Mouse (Mus musculus): ENCODE measurements at regions not wholly inside any gene's neighbourhood (a gene's known extent, or its start where the extent isn't known, plus 50 kb on each side); places are given as distances from the start of the nearest gene placed in this dataset.
"Not testable (repeated sequence)": the region's sequence is repeated elsewhere in the genome, so short reads cannot be mapped to it uniquely, and the experiment has no call there.

DNA sequence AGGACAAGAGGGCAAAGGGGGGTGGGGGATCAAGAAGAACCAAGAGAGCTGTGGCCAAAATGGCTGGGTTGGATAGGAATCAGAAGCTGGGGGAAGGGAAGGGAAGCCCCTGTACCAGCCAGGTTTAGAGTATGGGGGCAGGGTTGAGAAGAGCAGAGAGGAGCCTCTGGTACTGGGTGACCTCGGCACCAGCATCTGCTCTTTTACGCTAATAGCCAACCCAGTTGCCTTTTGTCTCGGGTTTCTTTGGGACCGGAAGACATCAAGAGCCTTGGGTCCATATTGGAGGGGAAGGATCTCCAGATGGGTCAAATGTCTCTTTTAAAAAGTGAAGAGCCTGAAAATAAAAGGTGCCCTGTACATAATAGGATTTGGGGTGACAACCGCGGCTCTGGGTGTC, 493.0 kb upstream of the Gulo start:
- H3K9ac ChIP-seq (ENCODE audit: low read depth, low read length): no peak overlapping the region
- intact Hi-C loops (cut with DNase I): no loop called here
- H3K4me3 ChIP-seq: no peak overlapping the region
- no peaks in the 10 kb centered on the region for H3K4me1 ChIP-seq (ENCODE audit: control insufficient read depth, insufficient read depth, low read length)
- 86% methylated on average over 6 of the region's 6 CpGs for WGBS
- H3K27ac ChIP-seq: no peak overlapping the region
- no peak for DNase-seq
- H3K36me3 ChIP-seq (ENCODE audit: control insufficient read depth, insufficient read depth, low read length): no peaks in the 10 kb centered on the region
- no peaks in the 10 kb centered on the region for H3K79me2 ChIP-seq (replicated peaks; ENCODE audit: control insufficient read depth, insufficient read depth, low read length)
- no peak for TF ChIP-seq CTCF (IDR thresholded peaks at IDR 0.05)
- no peak for TF ChIP-seq EP300 (IDR thresholded peaks at IDR 0.05; ENCODE audit: insufficient read depth, low read depth, low read length)
- TF ChIP-seq POLR2A (IDR thresholded peaks at IDR 0.05; ENCODE audit: insufficient read depth, low read depth, low read length): no peak
- no peaks in the 10 kb centered on the region for H3K27me3 ChIP-seq (ENCODE audit: control insufficient read depth, insufficient read depth, low read length)

DNA sequence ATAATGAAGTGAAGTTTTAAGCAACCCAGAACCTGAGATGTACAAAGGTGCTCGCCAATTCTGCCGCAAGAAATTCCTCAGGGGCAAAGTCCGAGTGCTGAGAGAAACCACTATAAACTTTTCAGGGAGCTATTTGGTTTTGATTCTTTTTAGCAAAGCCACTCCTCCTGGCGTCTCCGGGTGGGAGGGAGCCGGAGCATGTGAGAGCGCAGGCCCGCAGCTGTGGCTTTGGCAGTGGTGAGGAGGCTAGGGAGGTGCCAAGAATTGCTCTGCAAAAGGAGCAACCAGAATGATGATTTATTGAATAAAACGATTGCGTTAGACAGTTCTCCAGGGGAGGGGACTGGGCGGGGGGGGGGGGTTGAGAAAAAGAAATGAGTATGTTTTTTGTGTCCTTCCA, 490.9 kb upstream of the Gulo start:
- DNase-seq: peak; percentile 72 to 80
- Histone ChIP-seq H3K9ac (ENCODE audit: low read depth, low read length) (no peak overlapping the region), H3K4me3 (no peak overlapping the region), H3K36me3 (ENCODE audit: control insufficient read depth, insufficient read depth, low read length) (no peaks in the 10 kb centered on the region), H3K4me1 (ENCODE audit: control insufficient read depth, insufficient read depth, low read length) (no peaks in the 10 kb centered on the region), H3K27ac (no peak overlapping the region), H3K27me3 (ENCODE audit: control insufficient read depth, insufficient read depth, low read length) (no peaks in the 10 kb centered on the region), H3K79me2 (replicated peaks; ENCODE audit: control insufficient read depth, insufficient read depth, low read length) (no peaks in the 10 kb centered on the region)
- WGBS: 33% methylated on average over 11 of the region's 11 CpGs
- TF ChIP-seq CTCF (IDR thresholded peaks at IDR 0.05) (no peak), POLR2A (IDR thresholded peaks at IDR 0.05; ENCODE audit: insufficient read depth, low read depth, low read length) (no peak), EP300 (IDR thresholded peaks at IDR 0.05; ENCODE audit: insufficient read depth, low read depth, low read length) (no peak)
- intact Hi-C loops (cut with DNase I): no loop called here

DNA sequence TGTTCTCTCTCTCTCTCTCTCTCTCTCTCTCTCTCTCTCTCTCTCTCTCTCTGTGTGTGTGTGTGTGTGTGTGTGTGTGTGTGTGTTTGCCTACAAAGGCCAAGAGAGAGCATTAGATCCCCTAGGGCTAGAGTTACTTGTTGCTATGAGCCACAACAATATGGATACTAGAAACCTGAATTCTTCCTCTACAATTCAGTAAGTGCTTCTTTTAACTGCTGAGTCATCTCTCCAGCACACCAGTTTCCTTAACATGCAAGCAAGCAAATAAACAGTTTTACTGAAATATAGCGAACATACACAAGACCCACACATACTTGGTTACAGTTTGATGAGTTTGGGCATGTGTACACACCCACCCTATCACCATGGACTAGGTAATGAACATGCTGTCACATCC, 486.1 kb upstream of the Gulo start:
- no peaks in the 10 kb centered on the region for H3K27me3 ChIP-seq (ENCODE audit: control insufficient read depth, insufficient read depth, low read length)
- 73% methylated on average over 1 of the region's 1 CpGs for WGBS
- no peaks in the 10 kb centered on the region for H3K4me1 ChIP-seq (ENCODE audit: control insufficient read depth, insufficient read depth, low read length)
- no peak overlapping the region for H3K27ac ChIP-seq
- no peak overlapping the region for H3K4me3 ChIP-seq
- H3K9ac ChIP-seq (ENCODE audit: low read depth, low read length): no peak overlapping the region
- no peaks in the 10 kb centered on the region for H3K36me3 ChIP-seq (ENCODE audit: control insufficient read depth, insufficient read depth, low read length)
- no peak for TF ChIP-seq CTCF (IDR thresholded peaks at IDR 0.05)
- TF ChIP-seq EP300 (IDR thresholded peaks at IDR 0.05; ENCODE audit: insufficient read depth, low read depth, low read length): no peak
- TF ChIP-seq POLR2A (IDR thresholded peaks at IDR 0.05; ENCODE audit: insufficient read depth, low read depth, low read length): no peak
- no peak for DNase-seq
- intact Hi-C loops (cut with DNase I): no loop called here
- no peaks in the 10 kb centered on the region for H3K79me2 ChIP-seq (replicated peaks; ENCODE audit: control insufficient read depth, insufficient read depth, low read length)

DNA sequence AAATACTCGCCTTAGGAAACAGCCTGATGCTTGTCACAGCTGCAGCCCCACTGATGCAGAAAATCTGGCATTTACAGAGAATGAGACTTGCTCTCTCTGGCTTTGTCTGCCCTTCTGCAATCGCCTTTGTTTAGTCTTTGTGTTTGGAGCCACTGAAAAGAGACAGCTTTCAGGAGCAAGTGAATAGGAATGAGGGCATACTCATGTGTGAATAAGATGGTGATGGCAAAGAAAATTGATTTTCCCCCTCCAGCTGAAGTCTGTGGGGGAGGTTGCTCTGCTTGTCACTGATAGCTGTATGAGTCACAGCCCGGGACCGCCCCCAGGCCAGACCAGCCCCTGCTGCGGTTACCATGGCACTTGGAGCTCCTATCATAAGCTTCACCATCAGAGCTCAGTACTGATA, 485.5 kb upstream of the Gulo start:
- intact Hi-C loops (cut with DNase I): no loop called here
- Histone ChIP-seq H3K27me3 (ENCODE audit: control insufficient read depth, insufficient read depth, low read length) (no peaks in the 10 kb centered on the region), H3K79me2 (replicated peaks; ENCODE audit: control insufficient read depth, insufficient read depth, low read length) (no peaks in the 10 kb centered on the region), H3K9ac (ENCODE audit: low read depth, low read length) (no peak overlapping the region), H3K27ac (no peak overlapping the region), H3K4me3 (no peak overlapping the region), H3K36me3 (ENCODE audit: control insufficient read depth, insufficient read depth, low read length) (no peaks in the 10 kb centered on the region), H3K4me1 (ENCODE audit: control insufficient read depth, insufficient read depth, low read length) (no peaks in the 10 kb centered on the region)
- WGBS: 23% methylated on average over 5 of the region's 5 CpGs
- TF ChIP-seq CTCF (IDR thresholded peaks at IDR 0.05) (no peak), POLR2A (IDR thresholded peaks at IDR 0.05; ENCODE audit: insufficient read depth, low read depth, low read length) (no peak), EP300 (IDR thresholded peaks at IDR 0.05; ENCODE audit: insufficient read depth, low read depth, low read length) (no peak)
- peak; percentile 58 to 59 for DNase-seq

DNA sequence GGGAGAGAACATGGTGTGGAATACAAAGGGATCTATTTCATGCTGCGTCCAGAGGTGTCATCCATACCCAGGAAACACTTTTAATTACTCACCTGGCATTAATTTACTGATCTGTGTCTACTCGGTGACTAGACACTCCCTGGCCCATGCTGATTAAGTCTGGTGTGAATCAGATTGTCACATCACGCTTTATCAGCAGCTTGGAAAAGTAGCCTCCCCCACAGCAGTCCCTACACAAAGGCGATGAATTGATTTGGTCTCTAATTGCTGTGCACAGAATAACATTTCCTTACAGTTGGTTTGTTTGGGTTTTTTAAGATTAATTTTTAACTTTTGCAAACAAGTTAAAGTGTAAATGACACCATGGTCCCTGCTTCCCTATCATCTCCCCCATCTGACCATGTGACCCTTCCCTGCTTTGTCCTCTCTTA, 484.7 kb upstream of the Gulo start:
- 68% methylated on average over 4 of the region's 4 CpGs for WGBS
- no peak for DNase-seq
- Histone ChIP-seq H3K4me3 (no peak overlapping the region), H3K9ac (ENCODE audit: low read depth, low read length) (no peak overlapping the region), H3K27me3 (ENCODE audit: control insufficient read depth, insufficient read depth, low read length) (0 out of 2 replicates have a peak, but pooled peaks cover 2% of the 10 kb centered on the region), H3K27ac (no peak overlapping the region), H3K36me3 (ENCODE audit: control insufficient read depth, insufficient read depth, low read length) (no peaks in the 10 kb centered on the region), H3K4me1 (ENCODE audit: control insufficient read depth, insufficient read depth, low read length) (no peaks in the 10 kb centered on the region), H3K79me2 (replicated peaks; ENCODE audit: control insufficient read depth, insufficient read depth, low read length) (no peaks in the 10 kb centered on the region)
- TF ChIP-seq EP300 (IDR thresholded peaks at IDR 0.05; ENCODE audit: insufficient read depth, low read depth, low read length) (no peak), CTCF (IDR thresholded peaks at IDR 0.05) (no peak), POLR2A (IDR thresholded peaks at IDR 0.05; ENCODE audit: insufficient read depth, low read depth, low read length) (no peak)
- intact Hi-C loops (cut with DNase I): no loop called here

DNA sequence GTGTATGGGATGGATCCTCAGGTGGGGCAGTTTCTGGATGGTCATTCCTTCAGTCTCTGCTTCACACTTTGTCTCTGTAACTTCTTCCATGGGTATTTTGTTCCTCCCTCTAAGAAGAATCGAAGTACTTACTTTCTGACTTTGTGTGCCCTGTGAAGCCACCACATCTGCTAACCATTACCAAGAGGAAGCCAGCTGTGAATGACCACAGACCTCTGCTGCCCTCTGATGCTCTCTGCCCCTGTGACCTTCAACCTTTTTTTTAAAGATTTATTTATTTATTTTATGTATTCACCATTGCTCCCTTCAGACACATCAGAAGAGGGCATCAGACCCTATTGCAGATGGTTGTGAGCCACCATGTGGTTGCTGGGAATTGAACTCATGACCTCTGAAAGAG, 475.7 kb upstream of the Gulo start:
- WGBS: 84% methylated on average over 1 of the region's 1 CpGs
- intact Hi-C loops (cut with DNase I); H3K36me3 ChIP-seq (ENCODE audit: control insufficient read depth, insufficient read depth, low read length); H3K9ac ChIP-seq (ENCODE audit: low read depth, low read length); H3K79me2 ChIP-seq (replicated peaks; ENCODE audit: control insufficient read depth, insufficient read depth, low read length); H3K27me3 ChIP-seq (ENCODE audit: control insufficient read depth, insufficient read depth, low read length); H3K4me1 ChIP-seq (ENCODE audit: control insufficient read depth, insufficient read depth, low read length); H3K27ac ChIP-seq; H3K4me3 ChIP-seq; DNase-seq: not testable (repeated sequence)
